Mouse (Mus musculus): Measurements from ENCODE around the gene Safb2. TPM values are rescaled to one million over a fixed set of nuclear protein-coding genes. Genes with fewer than 3 reads are reported as not detected.
"Not testable (repeated sequence)": the region's sequence is repeated elsewhere in the genome, so short reads cannot be mapped to it uniquely, and the experiment has no call there.

The Safb2 gene
- polyA plus RNA-seq, 1 experiment: 77.1 TPM

GRCm38 (mm10) chr17:56626260-56626659, 41.9 kb upstream of the Safb2 start:
- H3K4me1 ChIP-seq (ENCODE audit: control insufficient read depth, insufficient read depth, low read length): peaks cover 10% of the 10 kb centered on the region; the same call in 1 of the 2 replicates
- no peak for TF ChIP-seq CTCF (conservative IDR thresholded peaks at IDR 0.05; ENCODE audit: insufficient read depth, insufficient read length, low read depth, low read length)
- no peak for DNase-seq
- no peak overlapping the region for H3K27ac ChIP-seq (ENCODE audit: insufficient read depth, low read depth, low read length)
- WGBS: under 1% methylated on average over 29 of the region's 32 CpGs
- no peaks in the 10 kb centered on the region for H3K27me3 ChIP-seq (replicated peaks; ENCODE audit: control insufficient read depth, insufficient read depth, low read length)
- no peaks in the 10 kb centered on the region for H3K36me3 ChIP-seq (ENCODE audit: control insufficient read depth, insufficient read depth, low read length)
- peak overlapping the region; percentile 57 for H3K4me3 ChIP-seq (ENCODE audit: insufficient read depth, low read depth, low read length)

- H3K27me3 ChIP-seq (replicated peaks; ENCODE audit: control insufficient read depth, insufficient read depth, low read length): no peaks in the 10 kb centered on the region
- no peaks in the 10 kb centered on the region for H3K36me3 ChIP-seq (ENCODE audit: control insufficient read depth, insufficient read depth, low read length)
- TF ChIP-seq CTCF (conservative IDR thresholded peaks at IDR 0.05; ENCODE audit: insufficient read depth, insufficient read length, low read depth, low read length) (no peak), POLR2A (IDR thresholded peaks at IDR 0.05; ENCODE audit: low read depth, low read length) (no peak)
- H3K27ac ChIP-seq (ENCODE audit: insufficient read depth, low read depth, low read length): no peak overlapping the region
- DNase-seq: no peak
- peaks cover 10% of the 10 kb centered on the region; the same call in 1 of the 2 replicates for H3K4me1 ChIP-seq (ENCODE audit: control insufficient read depth, insufficient read depth, low read length)
- WGBS: 83% methylated on average over 3 of the region's 3 CpGs
- H3K4me3 ChIP-seq (ENCODE audit: insufficient read depth, low read depth, low read length): no peak overlapping the region
Measured at GRCm38 (mm10) chr17:56625495-56625894, 41.1 kb upstream of the Safb2 start.

- TF ChIP-seq POLR2A (IDR thresholded peaks at IDR 0.05; ENCODE audit: low read depth, low read length): no peak
- no peak for TF ChIP-seq CTCF (conservative IDR thresholded peaks at IDR 0.05; ENCODE audit: insufficient read depth, insufficient read length, low read depth, low read length)
- Histone ChIP-seq H3K4me1 (ENCODE audit: control insufficient read depth, insufficient read depth, low read length) (peaks cover 5% of the 10 kb centered on the region; the same call in 1 of the 2 replicates), H3K36me3 (ENCODE audit: control insufficient read depth, insufficient read depth, low read length) (no peaks in the 10 kb centered on the region), H3K27me3 (replicated peaks; ENCODE audit: control insufficient read depth, insufficient read depth, low read length) (no peaks in the 10 kb centered on the region), H3K27ac (ENCODE audit: insufficient read depth, low read depth, low read length) (no peak overlapping the region), H3K4me3 (ENCODE audit: insufficient read depth, low read depth, low read length) (no peak overlapping the region)
- no peak for DNase-seq
- 51% methylated on average over 8 of the region's 8 CpGs for WGBS
Measured at GRCm38 (mm10) chr17:56617628-56618027, 33.2 kb upstream of the Safb2 start.

- TF ChIP-seq POLR2A (IDR thresholded peaks at IDR 0.05; ENCODE audit: low read depth, low read length): no peak
- TF ChIP-seq CTCF (conservative IDR thresholded peaks at IDR 0.05; ENCODE audit: insufficient read depth, insufficient read length, low read depth, low read length): no peak
- Histone ChIP-seq H3K27me3 (replicated peaks; ENCODE audit: control insufficient read depth, insufficient read depth, low read length) (no peaks in the 10 kb centered on the region), H3K27ac (ENCODE audit: insufficient read depth, low read depth, low read length) (no peak overlapping the region), H3K4me3 (ENCODE audit: insufficient read depth, low read depth, low read length) (no peak overlapping the region), H3K4me1 (ENCODE audit: control insufficient read depth, insufficient read depth, low read length) (peaks cover 11% of the 10 kb centered on the region; the same call in 1 of the 2 replicates), H3K36me3 (ENCODE audit: control insufficient read depth, insufficient read depth, low read length) (no peaks in the 10 kb centered on the region)
- DNase-seq: no peak
- WGBS: 73% methylated on average over 3 of the region's 3 CpGs
Measured at GRCm38 (mm10) chr17:56616725-56617124, 32.3 kb upstream of the Safb2 start.

- TF ChIP-seq CTCF (conservative IDR thresholded peaks at IDR 0.05; ENCODE audit: insufficient read depth, insufficient read length, low read depth, low read length) (no peak), POLR2A (IDR thresholded peaks at IDR 0.05; ENCODE audit: low read depth, low read length) (no peak)
- no peaks in the 10 kb centered on the region for H3K27me3 ChIP-seq (replicated peaks; ENCODE audit: control insufficient read depth, insufficient read depth, low read length)
- 77% methylated on average over 4 of the region's 4 CpGs for WGBS
Measured at GRCm38 (mm10) chr17:56615792-56616191, 31.4 kb upstream of the Safb2 start.

GRCm38 (mm10) chr17:56615136-56615784, 30.9 kb upstream of the Safb2 start:
- DNase-seq: no peak
- 74% methylated on average over 11 of the region's 11 CpGs for WGBS

More at GRCm38 (mm10) chr17:56615792-56616191, 31.4 kb upstream of the Safb2 start:
- Histone ChIP-seq H3K4me3 (ENCODE audit: insufficient read depth, low read depth, low read length) (no peak overlapping the region), H3K27ac (ENCODE audit: insufficient read depth, low read depth, low read length) (no peak overlapping the region), H3K36me3 (ENCODE audit: control insufficient read depth, insufficient read depth, low read length) (no peaks in the 10 kb centered on the region), H3K4me1 (ENCODE audit: control insufficient read depth, insufficient read depth, low read length) (peaks cover 11% of the 10 kb centered on the region; the same call in 1 of the 2 replicates)
- DNase-seq: no peak

GRCm38 (mm10) chr17:56614391-56615135, 30.2 kb upstream of the Safb2 start:
- no peak for TF ChIP-seq POLR2A (IDR thresholded peaks at IDR 0.05; ENCODE audit: low read depth, low read length)
- TF ChIP-seq CTCF (conservative IDR thresholded peaks at IDR 0.05; ENCODE audit: insufficient read depth, insufficient read length, low read depth, low read length): 0 out of 2 replicates have a peak, but pooled peaks have one; percentile 7
- H3K4me3 ChIP-seq (ENCODE audit: insufficient read depth, low read depth, low read length): peak overlapping the region; percentile 61
- no peaks in the 10 kb centered on the region for H3K36me3 ChIP-seq (ENCODE audit: control insufficient read depth, insufficient read depth, low read length)
- peaks cover 11% of the 10 kb centered on the region; the same call in 1 of the 2 replicates for H3K4me1 ChIP-seq (ENCODE audit: control insufficient read depth, insufficient read depth, low read length)
- H3K27me3 ChIP-seq (replicated peaks; ENCODE audit: control insufficient read depth, insufficient read depth, low read length): no peaks in the 10 kb centered on the region
- no peak for DNase-seq
- WGBS: 18% methylated on average over 14 of the region's 14 CpGs
- no peak overlapping the region for H3K27ac ChIP-seq (ENCODE audit: insufficient read depth, low read depth, low read length)

More at GRCm38 (mm10) chr17:56615136-56615784, 30.9 kb upstream of the Safb2 start:
- no peak for TF ChIP-seq POLR2A (IDR thresholded peaks at IDR 0.05; ENCODE audit: low read depth, low read length)
- no peak for TF ChIP-seq CTCF (conservative IDR thresholded peaks at IDR 0.05; ENCODE audit: insufficient read depth, insufficient read length, low read depth, low read length)
- no peaks in the 10 kb centered on the region for H3K27me3 ChIP-seq (replicated peaks; ENCODE audit: control insufficient read depth, insufficient read depth, low read length)
- no peak overlapping the region for H3K27ac ChIP-seq (ENCODE audit: insufficient read depth, low read depth, low read length)
- peaks cover 11% of the 10 kb centered on the region; the same call in 1 of the 2 replicates for H3K4me1 ChIP-seq (ENCODE audit: control insufficient read depth, insufficient read depth, low read length)
- H3K36me3 ChIP-seq (ENCODE audit: control insufficient read depth, insufficient read depth, low read length): no peaks in the 10 kb centered on the region
- no peak overlapping the region for H3K4me3 ChIP-seq (ENCODE audit: insufficient read depth, low read depth, low read length)

- Histone ChIP-seq H3K27ac (ENCODE audit: insufficient read depth, low read depth, low read length) (peak overlapping the region; percentile 86; the same call in 1 of the 2 replicates), H3K4me3 (ENCODE audit: insufficient read depth, low read depth, low read length) (peak overlapping the region; percentile 61), H3K4me1 (ENCODE audit: control insufficient read depth, insufficient read depth, low read length) (peaks cover 11% of the 10 kb centered on the region; the same call in 1 of the 2 replicates)
- under 1% methylated on average over 26 of the region's 26 CpGs for WGBS
- not testable (repeated sequence) for H3K36me3 ChIP-seq (ENCODE audit: control insufficient read depth, insufficient read depth, low read length); H3K27me3 ChIP-seq (replicated peaks; ENCODE audit: control insufficient read depth, insufficient read depth, low read length); DNase-seq
Measured at GRCm38 (mm10) chr17:56613893-56614292, 29.5 kb upstream of the Safb2 start.

All from kidney, adult 2 months (tissue).